Mouse (Mus musculus) right cerebral cortex, adult 2 months (tissue): ENCODE measurements at regions not wholly inside any gene's neighbourhood (a gene's known extent, or its start where the extent isn't known, plus 50 kb on each side); places are given as distances from the start of the nearest gene placed in this dataset.

Experiments
- DNase-seq, 2 experiments: peaks; one replicate each; pipeline ENCODE4 v3.0.0; 2021 to 2022; ENCODE audit warnings: low spot score in 2 of 2

GRCm38 (mm10) chr2:51452816-51453215 is 174.5 kb upstream of the Tas2r134 start:
- DNase-seq: no peak

- DNase-seq: no peak
Measured at GRCm38 (mm10) chr2:51448121-51448520, 179.2 kb upstream of the Tas2r134 start.

- no peak for DNase-seq
Measured at GRCm38 (mm10) chr2:51447616-51448015, 179.7 kb upstream of the Tas2r134 start.

- DNase-seq: no peak
Measured at GRCm38 (mm10) chr2:51444386-51445080, 182.8 kb upstream of the Tas2r134 start.

- DNase-seq: no peak
Measured at GRCm38 (mm10) chr2:51443946-51444345, 183.4 kb upstream of the Tas2r134 start.

GRCm38 (mm10) chr2:51439047-51439446 is 188.3 kb upstream of the Tas2r134 start:
- no peak for DNase-seq

- DNase-seq: no peak
Measured at GRCm38 (mm10) chr2:51436590-51436989, 190.7 kb upstream of the Tas2r134 start.

- no peak for DNase-seq
Measured at GRCm38 (mm10) chr2:51431564-51431963, 195.7 kb upstream of the Tas2r134 start.

GRCm38 (mm10) chr2:51429716-51430115 is 197.6 kb upstream of the Tas2r134 start:
- DNase-seq: no peak

GRCm38 (mm10) chr2:51422442-51422841 is 204.9 kb upstream of the Tas2r134 start:
- DNase-seq: no peak

GRCm38 (mm10) chr2:51417908-51418690 is 209.2 kb upstream of the Tas2r134 start:
- DNase-seq: no peak

- no peak for DNase-seq
Measured at GRCm38 (mm10) chr2:51388390-51388789, 238.9 kb upstream of the Tas2r134 start.

- peak in 1 of 2 experiments; percentile 25 for DNase-seq
Measured at GRCm38 (mm10) chr2:51387136-51387535, 238.2 kb upstream of the Rnd3 start.

GRCm38 (mm10) chr2:51376597-51376996 is 227.7 kb upstream of the Rnd3 start:
- no peak for DNase-seq

GRCm38 (mm10) chr2:51374636-51375035 is 225.7 kb upstream of the Rnd3 start:
- no peak for DNase-seq

GRCm38 (mm10) chr2:51372771-51373170 is 223.9 kb upstream of the Rnd3 start:
- DNase-seq: no peak

- DNase-seq: no peak
Measured at GRCm38 (mm10) chr2:51362825-51363616, 214.1 kb upstream of the Rnd3 start.

GRCm38 (mm10) chr2:51355281-51355680 is 206.4 kb upstream of the Rnd3 start:
- no peak for DNase-seq

GRCm38 (mm10) chr2:51354800-51355199 is 205.9 kb upstream of the Rnd3 start:
- DNase-seq: no peak

GRCm38 (mm10) chr2:51349614-51350013 is 200.7 kb upstream of the Rnd3 start:
- DNase-seq: no peak

- no peak for DNase-seq
Measured at GRCm38 (mm10) chr2:51348774-51349173, 199.9 kb upstream of the Rnd3 start.

GRCm38 (mm10) chr2:51347086-51347485 is 198.2 kb upstream of the Rnd3 start:
- DNase-seq: no peak
